Mouse (Mus musculus): ENCODE measurements around the gene Pqlc2. TPM values are rescaled to one million over a fixed set of nuclear protein-coding genes. Genes with fewer than 3 reads are reported as not detected.
A peak's percentile ranks its signal among the peaks of the same experiment; 100 is the strongest.

Pqlc2 gene
- polyA plus RNA-seq, 1 experiment from 2014 or later: 14.8 TPM

- Histone ChIP-seq H3K27me3 (ENCODE audit: control insufficient read depth, insufficient read depth, low read length) (no peaks in the 10 kb centered on the region), H3K27ac (ENCODE audit: low read length) (peak overlapping the region; percentile 25; the same call in 1 of the 2 replicates), H3K36me3 (ENCODE audit: control insufficient read depth, insufficient read depth, low read length) (no peaks in the 10 kb centered on the region), H3K9ac (ENCODE audit: low read length) (no peak overlapping the region), H3K4me3 (replicated peaks; ENCODE audit: low read length) (no peak overlapping the region), H3K4me2 (ENCODE audit: low read depth, low read length) (no peak overlapping the region), H3K9me3 (replicated peaks; ENCODE audit: control insufficient read depth, low read length) (no peaks in the 10 kb centered on the region), H3K4me1 (ENCODE audit: control insufficient read depth, insufficient read depth, low read length) (peaks cover 35% of the 10 kb centered on the region)
- no peak for ATAC-seq (ENCODE audit: insufficient read depth, low FRiP score)
- 47% methylated on average over 7 of the region's 7 CpGs for WGBS
Measured at GRCm38 (mm10) chr4:139247966-139248365, 62.5 kb downstream of the Pqlc2 start.

GRCm38 (mm10) chr4:139246130-139246877 is 64.2 kb downstream of the Pqlc2 start:
- WGBS: 65% methylated on average over 7 of the region's 7 CpGs

GRCm38 (mm10) chr4:139245534-139245933 is 65.0 kb downstream of the Pqlc2 start:
- H3K4me2 ChIP-seq (ENCODE audit: low read depth, low read length): no peak overlapping the region
- no peaks in the 10 kb centered on the region; the same call in 1 of the 2 replicates for H3K36me3 ChIP-seq (ENCODE audit: control insufficient read depth, insufficient read depth, low read length)
- no peaks in the 10 kb centered on the region for H3K9me3 ChIP-seq (replicated peaks; ENCODE audit: control insufficient read depth, low read length)
- no peak overlapping the region for H3K9ac ChIP-seq (ENCODE audit: low read length)
- H3K4me1 ChIP-seq (ENCODE audit: control insufficient read depth, insufficient read depth, low read length): peaks cover 17% of the 10 kb centered on the region
- H3K27ac ChIP-seq (ENCODE audit: low read length): no peak overlapping the region
- H3K27me3 ChIP-seq (ENCODE audit: control insufficient read depth, insufficient read depth, low read length): no peaks in the 10 kb centered on the region
- ATAC-seq (ENCODE audit: insufficient read depth, low FRiP score): no peak
- WGBS: 81% methylated on average over 2 of the region's 2 CpGs
- no peak overlapping the region for H3K4me3 ChIP-seq (replicated peaks; ENCODE audit: low read length)

More at GRCm38 (mm10) chr4:139246130-139246877, 64.2 kb downstream of the Pqlc2 start:
- no peak for ATAC-seq (ENCODE audit: insufficient read depth, low FRiP score)
- no peak overlapping the region for H3K4me2 ChIP-seq (ENCODE audit: low read depth, low read length)
- H3K9me3 ChIP-seq (replicated peaks; ENCODE audit: control insufficient read depth, low read length): no peaks in the 10 kb centered on the region
- H3K36me3 ChIP-seq (ENCODE audit: control insufficient read depth, insufficient read depth, low read length): no peaks in the 10 kb centered on the region; the same call in 1 of the 2 replicates
- no peak overlapping the region for H3K27ac ChIP-seq (ENCODE audit: low read length)
- H3K4me1 ChIP-seq (ENCODE audit: control insufficient read depth, insufficient read depth, low read length): peaks cover 24% of the 10 kb centered on the region
- no peak overlapping the region for H3K9ac ChIP-seq (ENCODE audit: low read length)
- H3K27me3 ChIP-seq (ENCODE audit: control insufficient read depth, insufficient read depth, low read length): no peaks in the 10 kb centered on the region
- no peak overlapping the region for H3K4me3 ChIP-seq (replicated peaks; ENCODE audit: low read length)

GRCm38 (mm10) chr4:139244766-139245165 is 65.7 kb downstream of the Pqlc2 start:
- Histone ChIP-seq H3K27ac (ENCODE audit: low read length) (no peak overlapping the region), H3K9me3 (replicated peaks; ENCODE audit: control insufficient read depth, low read length) (no peaks in the 10 kb centered on the region), H3K36me3 (ENCODE audit: control insufficient read depth, insufficient read depth, low read length) (peaks cover 1% of the 10 kb centered on the region; the same call in 1 of the 2 replicates), H3K4me3 (replicated peaks; ENCODE audit: low read length) (no peak overlapping the region), H3K27me3 (ENCODE audit: control insufficient read depth, insufficient read depth, low read length) (no peaks in the 10 kb centered on the region), H3K4me1 (ENCODE audit: control insufficient read depth, insufficient read depth, low read length) (peaks cover 11% of the 10 kb centered on the region), H3K9ac (ENCODE audit: low read length) (no peak overlapping the region), H3K4me2 (ENCODE audit: low read depth, low read length) (no peak overlapping the region)
- ATAC-seq (ENCODE audit: insufficient read depth, low FRiP score): no peak
- 62% methylated on average over 6 of the region's 6 CpGs for WGBS

- Histone ChIP-seq H3K36me3 (ENCODE audit: control insufficient read depth, insufficient read depth, low read length) (peaks cover 6% of the 10 kb centered on the region; the same call in 1 of the 2 replicates), H3K27ac (ENCODE audit: low read length) (no peak overlapping the region), H3K4me3 (replicated peaks; ENCODE audit: low read length) (no peak overlapping the region), H3K4me2 (ENCODE audit: low read depth, low read length) (no peak overlapping the region), H3K9ac (ENCODE audit: low read length) (no peak overlapping the region), H3K4me1 (ENCODE audit: control insufficient read depth, insufficient read depth, low read length) (peaks cover 9% of the 10 kb centered on the region; the same call in 1 of the 2 replicates), H3K9me3 (replicated peaks; ENCODE audit: control insufficient read depth, low read length) (no peaks in the 10 kb centered on the region), H3K27me3 (ENCODE audit: control insufficient read depth, insufficient read depth, low read length) (no peaks in the 10 kb centered on the region)
- 77% methylated on average over 3 of the region's 3 CpGs for WGBS
- ATAC-seq (ENCODE audit: insufficient read depth, low FRiP score): no peak
Measured at GRCm38 (mm10) chr4:139244176-139244575, 66.3 kb downstream of the Pqlc2 start.

Small RNA genes within 50 kb of the gene (microRNA-seq; reads per million reads assigned to microRNA genes)
- gene Gm24245 (3.0 reads per million, percentile 16 among the genes with 10 or more reads in this experiment), gene Gm25732 (0.83 reads per million)

Other genes with a start within 250 kb of the Pqlc2 start
- not detected in 2 replicates for gene Htr6, start 235.1 kb downstream of the Pqlc2 start, polyA plus RNA-seq (2015; fragmentation: Nextera tagmentation; extraction: Ambion mirVana)
- gene Nbl1, start 217.7 kb downstream of the Pqlc2 start, polyA plus RNA-seq (2015; fragmentation: Nextera tagmentation; extraction: Ambion mirVana): 47.3 and 48.8 TPM in 2 replicates
- gene Minos1, start 179.6 kb downstream of the Pqlc2 start, polyA plus RNA-seq (2015; fragmentation: Nextera tagmentation; extraction: Ambion mirVana): 442 and 560 TPM in 2 replicates
- gene Capzb, start 117.8 kb downstream of the Pqlc2 start, polyA plus RNA-seq (2015; fragmentation: Nextera tagmentation; extraction: Ambion mirVana): 421 and 434 TPM in 2 replicates
- gene Akr7a5, start within 50 bp of the Pqlc2 start, polyA plus RNA-seq (2015; fragmentation: Nextera tagmentation; extraction: Ambion mirVana): 105 TPM in 2 replicates
- 81.4 and 87.1 TPM in 2 replicates for gene Mrto4, start 41.9 kb upstream of the Pqlc2 start, polyA plus RNA-seq (2015; fragmentation: Nextera tagmentation; extraction: Ambion mirVana)
- 24.8 and 25.5 TPM in 2 replicates for gene Emc1, start 41.9 kb upstream of the Pqlc2 start, polyA plus RNA-seq (2015; fragmentation: Nextera tagmentation; extraction: Ambion mirVana)
- gene Ubr4, start 41.9 kb upstream of the Pqlc2 start, polyA plus RNA-seq (2015; fragmentation: Nextera tagmentation; extraction: Ambion mirVana): 56.9 and 59.9 TPM in 2 replicates
- gene Iffo2, start 219.8 kb upstream of the Pqlc2 start, polyA plus RNA-seq (2015; fragmentation: Nextera tagmentation; extraction: Ambion mirVana): 1.8 and 2.4 TPM in 2 replicates

Measured in stomach, embryonic 16.5 days (tissue).